Mouse (Mus musculus): Measurements from ENCODE around the gene Nrxn1.

DNA sequence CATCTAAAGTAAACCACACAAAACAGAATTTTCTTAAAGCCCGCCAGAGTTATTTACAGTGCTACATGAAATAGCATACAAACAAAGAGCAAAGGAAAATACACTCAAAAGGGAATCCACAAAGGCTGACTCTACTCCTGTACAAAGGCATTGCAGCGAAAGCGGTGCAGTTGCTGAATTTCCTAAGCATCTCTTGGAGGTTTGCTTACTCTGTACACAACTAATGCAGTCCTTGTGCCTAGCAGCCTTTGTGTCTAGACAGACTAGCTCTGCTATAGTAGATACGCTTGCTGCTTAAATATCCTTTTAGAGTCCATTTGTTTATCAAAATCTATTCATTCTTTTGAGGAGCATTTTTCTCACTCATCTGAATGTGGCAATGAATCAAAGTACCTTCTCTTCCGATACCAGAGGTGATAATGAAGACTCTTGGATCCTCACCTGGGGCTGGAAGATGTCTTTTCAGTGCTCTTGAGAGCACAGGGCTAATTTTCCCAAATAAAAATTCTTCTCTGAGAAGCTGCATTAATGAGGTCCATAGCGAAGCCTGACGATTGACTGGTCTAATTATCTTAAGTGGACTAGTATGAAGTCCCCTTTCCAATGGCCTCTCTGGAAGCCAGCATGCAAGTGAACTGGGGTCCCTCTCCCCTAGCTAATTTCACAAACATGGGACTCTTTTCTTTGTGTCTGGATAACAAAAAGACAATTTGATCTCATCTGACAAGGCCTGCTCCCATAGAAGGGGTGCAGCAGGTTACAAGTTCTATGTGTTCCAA is 845.6 kb downstream of the Nrxn1 start:
- TF ChIP-seq EP300 (optimal IDR thresholded peaks at IDR 0.05) (no peak), CTCF (IDR thresholded peaks at IDR 0.05; ENCODE audit: low read depth) (no peak)
